Mouse (Mus musculus): ENCODE results near the gene Mrpl53. TPM values are rescaled to one million over a fixed set of nuclear protein-coding genes. Genes with fewer than 3 reads are reported as not detected.

Gene Mrpl53
- 10 to 100 TPM; 51.7 to 65.2 TPM for polyA plus RNA-seq (2017; shearing (Covaris generic))

GRCm38 (mm10) chr6:83108762-83109668 is at the start of gene Mrpl53:
Mrpl53 (plus strand) TSS chr6:83109040.

GRCm38 (mm10) chr6:83070247-83070310 is 38.8 kb upstream of the Mrpl53 start, which contains the start of gene Tlx2:
Tlx2 (minus strand) TSS chr6:83070293.

GRCm38 (mm10) chr6:83077630-83078323 is 31.1 kb upstream of the Mrpl53 start, which contains the start of gene Pcgf1:
Pcgf1 (plus strand) TSS chr6:83077869.

GRCm38 (mm10) chr6:83086121-83087035 is 22.5 kb upstream of the Mrpl53 start, which contains the start of gene Lbx2:
Lbx2 (plus strand) TSS chr6:83086367.

GRCm38 (mm10) chr6:83101316-83101687 is 7.5 kb upstream of the Mrpl53 start, which contains the start of the genes Ccdc142 and Gm42688:
Ccdc142 (plus strand) TSS chr6:83101601.
Gm42688 (plus strand) TSS chr6:83101617.

GRCm38 (mm10) chr6:83115011-83115671 is 6.3 kb downstream of the Mrpl53 start, which contains the start of gene Mogs:
Mogs (plus strand) TSS chr6:83115496.

GRCm38 (mm10) chr6:83120930-83121862 is 12.4 kb downstream of the Mrpl53 start, which contains the start of gene Wbp1:
Wbp1 (minus strand) TSS chr6:83121559.

GRCm38 (mm10) chr6:83125331-83125730 is 16.5 kb downstream of the Mrpl53 start, which contains the start of gene Ino80b:
Ino80b (minus strand) TSS chr6:83125431.

GRCm38 (mm10) chr6:83134951-83135513 is 26.2 kb downstream of the Mrpl53 start, which contains the start of gene Rtkn:
Rtkn (plus strand) TSS chr6:83135463.

GRCm38 (mm10) chr6:83156259-83156684 is 47.4 kb downstream of the Mrpl53 start, which contains the start of the genes Wdr54 and 1700003E16Rik:
Wdr54 (minus strand) TSS chr6:83156397.
1700003E16Rik (plus strand) TSS chr6:83156404.

Other genes starting within 250 kb of the Mrpl53 start
- 10 to 100 TPM in 1 of 2 experiments, 1 to 10 TPM in 1; 7.2 to 10.4 TPM for gene Sema4f, start 169.3 kb upstream of the Mrpl53 start, polyA plus RNA-seq (2017; shearing (Covaris generic))
- gene M1ap, start 162.1 kb upstream of the Mrpl53 start, polyA plus RNA-seq (2017; shearing (Covaris generic)): under 1 TPM; 0.20 to 0.56 TPM
- 10 to 100 TPM; 32.4 to 50.7 TPM for gene Dok1, start 75.6 kb upstream of the Mrpl53 start, polyA plus RNA-seq (2017; shearing (Covaris generic))
- under 1 TPM; 0.33 to 0.43 TPM for gene Loxl3, start 74.9 kb upstream of the Mrpl53 start, polyA plus RNA-seq (2017; shearing (Covaris generic))
- gene Aup1, start 54.5 kb upstream of the Mrpl53 start, polyA plus RNA-seq (2017; shearing (Covaris generic)): 100 to 1,000 TPM; 423 to 439 TPM
- 10 to 100 TPM; 41.1 to 48.9 TPM for gene Htra2, start 53.8 kb upstream of the Mrpl53 start, polyA plus RNA-seq (2017; shearing (Covaris generic))
- 1 to 10 TPM in 1 of 2 experiments, under 1 TPM in 1; 0.52 to 2.8 TPM for gene Dqx1, start 51.2 kb upstream of the Mrpl53 start, polyA plus RNA-seq (2017; shearing (Covaris generic))
- under 1 TPM in 1 of 2 experiments, not detected in 1; 0.11 TPM for gene Tlx2, start 38.7 kb upstream of the Mrpl53 start, polyA plus RNA-seq (2017; shearing (Covaris generic))
- gene Pcgf1, start 31.2 kb upstream of the Mrpl53 start, polyA plus RNA-seq (2017; shearing (Covaris generic)): 10 to 100 TPM; 34.0 to 46.7 TPM
- gene Lbx2, start 22.7 kb upstream of the Mrpl53 start, polyA plus RNA-seq (2017; shearing (Covaris generic)): under 1 TPM; 0.22 to 0.33 TPM
- gene Ccdc142, start 7.4 kb upstream of the Mrpl53 start, polyA plus RNA-seq (2017; shearing (Covaris generic)): 1 to 10 TPM; 3.9 to 7.1 TPM
- gene Gm42688, start 7.4 kb upstream of the Mrpl53 start, polyA plus RNA-seq (2017; shearing (Covaris generic)): 1 to 10 TPM; 6.6 to 8.2 TPM
- 10 to 100 TPM; 86.0 to 98.4 TPM for gene Mogs, start 6.5 kb downstream of the Mrpl53 start, polyA plus RNA-seq (2017; shearing (Covaris generic))
- gene Wbp1, start 12.5 kb downstream of the Mrpl53 start, polyA plus RNA-seq (2017; shearing (Covaris generic)): 10 to 100 TPM; 63.4 to 63.9 TPM
- 10 to 100 TPM; 38.5 to 41.6 TPM for gene Ino80b, start 16.4 kb downstream of the Mrpl53 start, polyA plus RNA-seq (2017; shearing (Covaris generic))
- under 1 TPM; 0.26 to 0.30 TPM for gene Rtkn, start 26.4 kb downstream of the Mrpl53 start, polyA plus RNA-seq (2017; shearing (Covaris generic))
- under 1 TPM; 0.38 to 0.82 TPM for gene Wdr54, start 47.4 kb downstream of the Mrpl53 start, polyA plus RNA-seq (2017; shearing (Covaris generic))
- gene 1700003E16Rik, start 47.4 kb downstream of the Mrpl53 start, polyA plus RNA-seq (2017; shearing (Covaris generic)): not detected
- 10 to 100 TPM; 43.0 to 63.2 TPM for gene Dctn1, start 56.9 kb downstream of the Mrpl53 start, polyA plus RNA-seq (2017; shearing (Covaris generic))
- gene Slc4a5, start 110.8 kb downstream of the Mrpl53 start, polyA plus RNA-seq (2017; shearing (Covaris generic)): under 1 TPM; 0.06 to 0.57 TPM
- gene Mthfd2, start 216.9 kb downstream of the Mrpl53 start, polyA plus RNA-seq (2017; shearing (Covaris generic)): 10 to 100 TPM; 79.7 to 84.7 TPM
- gene Mob1a, start 217.0 kb downstream of the Mrpl53 start, polyA plus RNA-seq (2017; shearing (Covaris generic)): 100 to 1,000 TPM; 129 to 176 TPM
- 100 to 1,000 TPM in 1 of 2 experiments, 10 to 100 TPM in 1; 97.1 to 103 TPM for gene Bola3, start 240.1 kb downstream of the Mrpl53 start, polyA plus RNA-seq (2017; shearing (Covaris generic))